Mouse (Mus musculus): ENCODE results near the gene Car6. TPM values are rescaled to one million over a fixed set of nuclear protein-coding genes. Genes with fewer than 3 reads are reported as not detected.

Gene Car6
- polyA plus RNA-seq, 1 experiment, result not detected

GRCm38 (mm10) chr4:150172107-150172506, 29.0 kb downstream of the Car6 start:
- Histone ChIP-seq H3K4me3 (replicated peaks) (no peak overlapping the region), H3K4me1 (peaks cover 15% of the 10 kb centered on the region), H3K36me3 (replicated peaks; ENCODE audit: low read length) (no peaks in the 10 kb centered on the region), H3K9me3 (no peaks in the 10 kb centered on the region), H3K27me3 (replicated peaks) (peaks cover 22% of the 10 kb centered on the region)
- no peak for TF ChIP-seq FLI1 (IDR thresholded peaks at IDR 0.05; ENCODE audit: low read length)
- TF ChIP-seq GATA1 (IDR thresholded peaks at IDR 0.05; ENCODE audit: borderline replicate concordance, low read length), result no peak

- Histone ChIP-seq H3K4me1 (peaks cover 7% of the 10 kb centered on the region), H3K36me3 (replicated peaks; ENCODE audit: low read length) (no peaks in the 10 kb centered on the region), H3K9me3 (peaks cover 16% of the 10 kb centered on the region), H3K4me3 (replicated peaks) (no peak overlapping the region), H3K27me3 (replicated peaks) (peaks cover 45% of the 10 kb centered on the region)
- TF ChIP-seq FLI1 (IDR thresholded peaks at IDR 0.05; ENCODE audit: low read length) (no peak), GATA1 (IDR thresholded peaks at IDR 0.05; ENCODE audit: borderline replicate concordance, low read length) (no peak)
Observed at GRCm38 (mm10) chr4:150168406-150168805, 32.7 kb downstream of the Car6 start.

- TF ChIP-seq GATA1 (IDR thresholded peaks at IDR 0.05; ENCODE audit: borderline replicate concordance, low read length), result no peak
- no peak for TF ChIP-seq FLI1 (IDR thresholded peaks at IDR 0.05; ENCODE audit: low read length)
- Histone ChIP-seq H3K4me3 (replicated peaks) (no peak overlapping the region), H3K36me3 (replicated peaks; ENCODE audit: low read length) (no peaks in the 10 kb centered on the region), H3K27me3 (replicated peaks) (peaks cover 60% of the 10 kb centered on the region), H3K9me3 (peaks cover 26% of the 10 kb centered on the region), H3K4me1 (no peaks in the 10 kb centered on the region)
Observed at GRCm38 (mm10) chr4:150164875-150165274, 36.3 kb downstream of the Car6 start.

GRCm38 (mm10) chr4:150162561-150163169, 38.5 kb downstream of the Car6 start:
- no peak for TF ChIP-seq FLI1 (IDR thresholded peaks at IDR 0.05; ENCODE audit: low read length)
- TF ChIP-seq GATA1 (IDR thresholded peaks at IDR 0.05; ENCODE audit: borderline replicate concordance, low read length), result no peak
- Histone ChIP-seq H3K4me3 (replicated peaks) (no peak overlapping the region), H3K36me3 (replicated peaks; ENCODE audit: low read length) (no peaks in the 10 kb centered on the region), H3K9me3 (peaks cover 26% of the 10 kb centered on the region), H3K4me1 (no peaks in the 10 kb centered on the region), H3K27me3 (replicated peaks) (peaks cover 58% of the 10 kb centered on the region)

- peaks cover 21% of the 10 kb centered on the region for H3K9me3 ChIP-seq
Observed at GRCm38 (mm10) chr4:150159458-150159857, 41.7 kb downstream of the Car6 start.

GRCm38 (mm10) chr4:150157348-150157882, 43.7 kb downstream of the Car6 start:
- Histone ChIP-seq H3K27me3 (replicated peaks) (peaks cover 49% of the 10 kb centered on the region), H3K9me3 (peaks cover 1% of the 10 kb centered on the region), H3K36me3 (replicated peaks; ENCODE audit: low read length) (no peaks in the 10 kb centered on the region), H3K4me3 (replicated peaks) (no peak overlapping the region), H3K4me1 (peaks cover 9% of the 10 kb centered on the region)
- TF ChIP-seq FLI1 (IDR thresholded peaks at IDR 0.05; ENCODE audit: low read length) (no peak), GATA1 (IDR thresholded peaks at IDR 0.05; ENCODE audit: borderline replicate concordance, low read length) (no peak)

More at GRCm38 (mm10) chr4:150159458-150159857, 41.7 kb downstream of the Car6 start:
- no peak for TF ChIP-seq GATA1 (IDR thresholded peaks at IDR 0.05; ENCODE audit: borderline replicate concordance, low read length)
- no peak for TF ChIP-seq FLI1 (IDR thresholded peaks at IDR 0.05; ENCODE audit: low read length)
- Histone ChIP-seq H3K36me3 (replicated peaks; ENCODE audit: low read length) (no peaks in the 10 kb centered on the region), H3K4me3 (replicated peaks) (no peak overlapping the region), H3K4me1 (peaks cover 7% of the 10 kb centered on the region), H3K27me3 (replicated peaks) (peaks cover 49% of the 10 kb centered on the region)

- Histone ChIP-seq H3K27me3 (replicated peaks) (peaks cover 52% of the 10 kb centered on the region), H3K4me3 (replicated peaks) (peak overlapping the region; percentile 42), H3K9me3 (peaks cover 13% of the 10 kb centered on the region), H3K36me3 (replicated peaks; ENCODE audit: low read length) (no peaks in the 10 kb centered on the region), H3K4me1 (peaks cover 11% of the 10 kb centered on the region)
- TF ChIP-seq GATA1 (IDR thresholded peaks at IDR 0.05; ENCODE audit: borderline replicate concordance, low read length) (no peak), FLI1 (IDR thresholded peaks at IDR 0.05; ENCODE audit: low read length) (no peak)
Observed at GRCm38 (mm10) chr4:150155731-150156130, 45.4 kb downstream of the Car6 start.

GRCm38 (mm10) chr4:150155301-150155700, 45.8 kb downstream of the Car6 start:
- TF ChIP-seq FLI1 (IDR thresholded peaks at IDR 0.05; ENCODE audit: low read length) (no peak), GATA1 (IDR thresholded peaks at IDR 0.05; ENCODE audit: borderline replicate concordance, low read length) (no peak)
- Histone ChIP-seq H3K4me3 (replicated peaks) (no peak overlapping the region), H3K27me3 (replicated peaks) (peaks cover 49% of the 10 kb centered on the region), H3K36me3 (replicated peaks; ENCODE audit: low read length) (no peaks in the 10 kb centered on the region), H3K9me3 (peaks cover 15% of the 10 kb centered on the region), H3K4me1 (peaks cover 11% of the 10 kb centered on the region)

- Histone ChIP-seq H3K4me1 (peaks cover 11% of the 10 kb centered on the region), H3K36me3 (replicated peaks; ENCODE audit: low read length) (no peaks in the 10 kb centered on the region), H3K9me3 (peaks cover 36% of the 10 kb centered on the region), H3K27me3 (replicated peaks) (peaks cover 41% of the 10 kb centered on the region), H3K4me3 (replicated peaks) (no peak overlapping the region)
- no peak for TF ChIP-seq GATA1 (IDR thresholded peaks at IDR 0.05; ENCODE audit: borderline replicate concordance, low read length)
- no peak for TF ChIP-seq FLI1 (IDR thresholded peaks at IDR 0.05; ENCODE audit: low read length)
Observed at GRCm38 (mm10) chr4:150152483-150152882, 48.6 kb downstream of the Car6 start.

- H3K4me1 ChIP-seq, result peaks cover 11% of the 10 kb centered on the region
- no peaks in the 10 kb centered on the region for H3K36me3 ChIP-seq (replicated peaks; ENCODE audit: low read length)
- H3K9me3 ChIP-seq, result peaks cover 40% of the 10 kb centered on the region
- H3K27me3 ChIP-seq (replicated peaks), result peaks cover 42% of the 10 kb centered on the region
- H3K4me3 ChIP-seq (replicated peaks), result no peak overlapping the region
- TF ChIP-seq GATA1 (IDR thresholded peaks at IDR 0.05; ENCODE audit: borderline replicate concordance, low read length) (no peak), FLI1 (IDR thresholded peaks at IDR 0.05; ENCODE audit: low read length) (no peak)
Observed at GRCm38 (mm10) chr4:150151045-150151444, 50.1 kb downstream of the Car6 start.

Measured in megakaryocyte, embryonic 14.5 days (primary cell).